Mouse (Mus musculus): ENCODE results near the gene Slc2a12.

GRCm38 (mm10) chr10:22608273-22608672 lies 36.5 kb upstream of the Slc2a12 start:
- TF ChIP-seq POLR2A (IDR thresholded peaks at IDR 0.05; ENCODE audit: insufficient read length, low read depth) (no peak), MYOD1 (IDR thresholded peaks at IDR 0.05; ENCODE audit: control insufficient read depth in 1 of 3, insufficient read length in 2 of 3, low read depth in 2 of 3) (peak in 2 of 3 experiments; percentile 86 to 93), E2F4 (IDR thresholded peaks at IDR 0.05; ENCODE audit: insufficient read depth) (no peak), TCF12 (IDR thresholded peaks at IDR 0.05; ENCODE audit: insufficient read depth, poor library complexity, severe bottlenecking) (peak; percentile 70), TCF3 (IDR thresholded peaks at IDR 0.05; ENCODE audit: insufficient read length, low read depth) (peak; percentile 33), CEBPB (IDR thresholded peaks at IDR 0.05; ENCODE audit: insufficient read depth, poor library complexity, severe bottlenecking) (no peak), MYOG (IDR thresholded peaks at IDR 0.05; ENCODE audit: control insufficient read depth in 1 of 3, insufficient read depth in 1 of 3, insufficient read length in 2 of 3, low read depth in 2 of 3) (peak in 2 of 3 experiments; percentile 7 to 66)
